In the genomic region with DNA sequence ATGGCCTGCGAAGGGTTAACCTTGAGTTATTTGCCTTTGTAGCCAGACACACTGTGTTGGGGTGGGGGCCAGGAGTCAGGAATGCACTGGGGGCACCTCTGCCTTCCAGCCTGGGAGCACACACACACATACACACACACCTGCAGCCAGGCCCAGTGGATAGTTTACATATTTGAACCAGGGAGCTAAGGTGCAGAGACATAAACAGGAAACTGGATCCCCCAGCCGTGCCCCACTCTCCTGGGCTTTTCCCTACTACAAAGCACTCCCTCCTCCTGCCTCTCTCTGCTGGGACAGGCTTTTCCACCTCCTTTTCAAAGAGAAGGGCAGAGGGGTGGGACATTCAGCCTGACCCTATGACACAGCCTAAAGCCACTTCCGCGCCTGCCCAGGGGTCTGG, we compare ENCODE assay signal across 20 mouse cellular contexts. TPM values are rescaled to one million over a fixed set of nuclear protein-coding genes. Genes with fewer than 3 reads are reported as not detected.
DNase-seq lines count a peak whose midpoint lies in the region; ATAC-seq and TF ChIP-seq lines count a peak whose summit lies in the region.
"Had no signal": no experiment of that assay in that cellular context is flagged by ENCODE, and none has a peak within 500 bp of the region (broad histone marks: within the 10 kb centered on the region; RNA-seq: fewer than 3 reads in every experiment).

No protein-coding gene starts in this region.

- no peaks in the 10 kb centered on the region for H3K9me3 ChIP-seq in kidney, postnatal 0 days (replicated peaks; ENCODE audit: low read length)
- no peaks in the 10 kb centered on the region for H3K9me3 ChIP-seq in limb, embryonic 10.5 days (replicated peaks)
- H3K9me3 ChIP-seq: G1E; liver, embryonic 12.5 days had no signal

- no peaks in the 10 kb centered on the region for H3K4me1 ChIP-seq in kidney, postnatal 0 days (replicated peaks; ENCODE audit: insufficient read depth, low read length)
- peaks cover 58% of the 10 kb centered on the region for H3K4me1 ChIP-seq in limb, embryonic 10.5 days
- H3K4me1 ChIP-seq in heart, adult 2 months (ENCODE audit: control insufficient read depth, insufficient read depth, low read length) = no peaks in the 10 kb centered on the region
- H3K4me1 ChIP-seq: liver, embryonic 12.5 days had no signal

- TF ChIP-seq CTCF in kidney, postnatal 0 days (IDR thresholded peaks at IDR 0.05; ENCODE audit: low read depth) = no peak
- no peak for TF ChIP-seq CTCF in heart, adult 2 months (IDR thresholded peaks at IDR 0.05)

- no peaks in the 10 kb centered on the region for H3K36me3 ChIP-seq in kidney, postnatal 0 days (ENCODE audit: insufficient read depth, low read length)
- H3K36me3 ChIP-seq in limb, embryonic 10.5 days = no peaks in the 10 kb centered on the region
- no peaks in the 10 kb centered on the region for H3K36me3 ChIP-seq in heart, adult 2 months (ENCODE audit: control insufficient read depth, insufficient read depth, low read length)
- H3K36me3 ChIP-seq: forebrain, embryonic 12.5 days; G1E; liver, embryonic 12.5 days had no signal

- intact Hi-C loops in heart, adult 2 months (cut with DNase I) = no loop called here

- no peak for TF ChIP-seq EP300 in heart, adult 2 months (IDR thresholded peaks at IDR 0.05; ENCODE audit: insufficient read depth, low read depth, low read length)

- peak; percentile 40; the same call in 1 of the 2 replicates for ATAC-seq in kidney, postnatal 0 days (replicated peaks; ENCODE audit: low FRiP score, low read depth)
- no peak for ATAC-seq in megakaryocyte progenitor cell, adult 5-6 weeks (replicated peaks; ENCODE audit: poor library complexity)
- ATAC-seq: liver, embryonic 12.5 days had no signal

- H3K27me3 ChIP-seq in kidney, postnatal 0 days (ENCODE audit: insufficient read depth, low read length) = no peaks in the 10 kb centered on the region
- peaks cover 20% of the 10 kb centered on the region; the same call in 1 of the 2 replicates for H3K27me3 ChIP-seq in limb, embryonic 10.5 days (ENCODE audit: low read depth, poor library complexity, severe bottlenecking)
- H3K27me3 ChIP-seq in heart, adult 2 months (ENCODE audit: control insufficient read depth, insufficient read depth, low read length) = no peaks in the 10 kb centered on the region
- H3K27me3 ChIP-seq: liver, embryonic 12.5 days had no signal

- no peak overlapping the region for H3K9ac ChIP-seq in kidney, postnatal 0 days (ENCODE audit: low read depth, low read length)
- no peak overlapping the region for H3K9ac ChIP-seq in heart, adult 2 months (ENCODE audit: low read depth, low read length)
- H3K9ac ChIP-seq: forebrain, embryonic 12.5 days; hindbrain, embryonic 14.5 days; liver, embryonic 12.5 days had no signal

- H3K4me3 ChIP-seq in kidney, postnatal 0 days (replicated peaks; ENCODE audit: low read depth, low read length) = no peak overlapping the region
- H3K4me3 ChIP-seq in limb, embryonic 10.5 days = no peak overlapping the region
- no peak overlapping the region for H3K4me3 ChIP-seq in heart, adult 2 months
- H3K4me3 ChIP-seq: forebrain, embryonic 12.5 days; liver, embryonic 12.5 days had no signal

- 36% methylated on average over 4 of the region's 4 CpGs for WGBS in kidney, postnatal 0 days
- WGBS in limb, embryonic 10.5 days = 39% methylated on average over 4 of the region's 4 CpGs
- WGBS in heart, adult 2 months = 74% methylated on average over 4 of the region's 4 CpGs

- DNase-seq in kidney, postnatal 0 days (ENCODE audit: low spot score) = peak; percentile 46
- no peak for DNase-seq in kidney, postnatal 36 days
- peak; percentile 35 for DNase-seq in embryo, embryonic 10.5 days (ENCODE audit: low spot score)
- peak; percentile 52 for DNase-seq in embryo, embryonic 9.5 days (ENCODE audit: extremely low spot score)
- DNase-seq in limb, embryonic 10.5 days (ENCODE audit: low spot score) = peak; percentile 39
- DNase-seq in heart, adult 2 months = no peak
- no peak for DNase-seq in cerebellum, adult 11-12 months
- DNase-seq: cerebellum, postnatal 10 days; gastrocnemius, postnatal 25 days; heart, postnatal 10 days; kidney, adult 8-10 months; lung, postnatal 10 days; right cerebral cortex, postnatal 25 days; thymus, postnatal 36 days had no signal

- H3K79me2 ChIP-seq in heart, adult 2 months (replicated peaks; ENCODE audit: control insufficient read depth, insufficient read depth, low read length) = no peaks in the 10 kb centered on the region

- H3K27ac ChIP-seq in kidney, postnatal 0 days = peak overlapping the region; percentile 47; the same call in 1 of the 2 replicates
- peak overlapping the region; percentile 72 for H3K27ac ChIP-seq in limb, embryonic 10.5 days
- no peak overlapping the region for H3K27ac ChIP-seq in heart, adult 2 months
- H3K27ac ChIP-seq: forebrain, embryonic 12.5 days; hindbrain, embryonic 14.5 days; liver, embryonic 12.5 days had no signal

- H3K4me2 ChIP-seq in kidney, postnatal 0 days (ENCODE audit: low read length) = no peak overlapping the region
- H3K4me2 ChIP-seq: forebrain, embryonic 12.5 days; hindbrain, embryonic 14.5 days; liver, embryonic 12.5 days had no signal

- TF ChIP-seq POLR2A in heart, adult 2 months (IDR thresholded peaks at IDR 0.05; ENCODE audit: insufficient read depth, low read depth, low read length) = no peak

RNA-seq across cellular contexts. Expression of a gene that starts 33.7 kb away (rescaled TPM):
- polyA plus RNA-seq in kidney, postnatal 0 days (2015; fragmentation: Nextera tagmentation; extraction: Ambion mirVana) = 36.5 and 40.2 TPM in 2 replicates
- 1.8 and 3.9 TPM in 2 replicates for polyA plus RNA-seq in limb, embryonic 10.5 days (2016; fragmentation: Nextera tagmentation; extraction: Ambion mirVana)
- total RNA-seq in megakaryocyte progenitor cell, adult 5-6 weeks (2015) = not detected in 2 replicates
- total RNA-seq in megakaryocyte progenitor cell, adult 5-6 weeks (2017) = not detected in 2 replicates
- not detected for total RNA-seq in heart, adult 2 months (2021)
- not detected in 2 replicates for polyA plus RNA-seq in heart, adult 2 months (2012; rRNA removed)
- total RNA-seq: G1E; gastrocnemius, postnatal 25 days; heart, postnatal 10 days had no signal
- polyA plus RNA-seq: G1E; hindbrain, embryonic 14.5 days; liver, embryonic 12.5 days; neural tube, embryonic 14.5 days had no signal

Comparison
In these comparisons a context has a peak if more than half of its experiments do, and no peak if none do; other contexts are left out.
1. DNase-seq: peak in kidney, postnatal 0 days (single experiment), embryo, embryonic 10.5 days (single experiment), embryo, embryonic 9.5 days (single experiment) and limb, embryonic 10.5 days (single experiment); none in kidney, postnatal 36 days (0 of 2), heart, adult 2 months (0 of 2) and cerebellum, adult 11-12 months (single experiment).